Mouse (Mus musculus) layer of hippocampus, adult 9-11 months (tissue): ENCODE measurements around the gene Ldlr.
"Not testable (repeated sequence)": the region's sequence is repeated elsewhere in the genome, so short reads cannot be mapped to it uniquely, and the experiment has no call there.

ENCODE experiments used
- DNase-seq: peaks from one replicate; pipeline ENCODE4 v3.0.0; 2022

Ldlr gene

DNA sequence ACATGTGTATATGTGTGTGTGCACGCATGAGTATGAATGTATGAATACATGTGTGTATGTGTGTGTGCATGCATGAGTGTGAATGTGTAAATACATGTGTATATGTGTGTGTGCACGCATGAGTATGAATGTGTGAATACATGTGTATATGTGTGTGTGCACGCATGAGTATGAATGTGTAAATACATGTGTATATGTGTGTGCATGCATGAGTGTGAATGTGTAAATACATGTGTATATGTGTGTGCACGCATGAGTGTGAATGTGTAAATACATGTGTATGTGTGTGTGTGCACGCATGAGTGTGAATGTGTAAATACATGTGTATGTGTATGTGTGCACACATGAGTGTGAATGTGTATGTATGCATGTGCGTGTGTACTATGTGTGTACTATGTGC is 70.2 kb downstream of the Ldlr start:
- not testable (repeated sequence) for DNase-seq

DNA sequence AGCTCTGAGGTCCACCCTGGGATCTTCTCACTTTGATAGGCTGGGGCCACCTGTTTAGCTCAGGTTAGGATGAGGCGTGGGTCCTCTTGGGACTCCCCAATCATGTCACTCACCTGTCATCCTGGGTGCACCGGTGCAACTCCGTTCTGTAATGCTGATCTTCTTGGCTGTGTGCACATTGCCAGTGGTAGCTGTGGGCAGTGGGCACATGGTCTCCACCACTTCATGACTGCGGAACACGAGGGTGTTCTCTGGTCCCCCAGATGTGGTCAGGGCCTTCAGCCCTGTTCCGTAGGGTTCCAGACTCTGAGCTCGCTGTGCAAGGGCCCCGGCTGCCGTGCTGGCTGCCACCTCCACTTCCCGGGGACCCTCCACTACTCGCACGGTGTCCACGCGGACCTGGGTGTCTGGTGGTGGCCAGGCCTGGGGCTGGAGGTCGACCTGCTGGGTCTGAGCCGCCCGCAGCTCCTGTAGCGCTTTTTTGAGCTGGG is 71.1 kb downstream of the Ldlr start:
- DNase-seq, result no peak

DNA sequence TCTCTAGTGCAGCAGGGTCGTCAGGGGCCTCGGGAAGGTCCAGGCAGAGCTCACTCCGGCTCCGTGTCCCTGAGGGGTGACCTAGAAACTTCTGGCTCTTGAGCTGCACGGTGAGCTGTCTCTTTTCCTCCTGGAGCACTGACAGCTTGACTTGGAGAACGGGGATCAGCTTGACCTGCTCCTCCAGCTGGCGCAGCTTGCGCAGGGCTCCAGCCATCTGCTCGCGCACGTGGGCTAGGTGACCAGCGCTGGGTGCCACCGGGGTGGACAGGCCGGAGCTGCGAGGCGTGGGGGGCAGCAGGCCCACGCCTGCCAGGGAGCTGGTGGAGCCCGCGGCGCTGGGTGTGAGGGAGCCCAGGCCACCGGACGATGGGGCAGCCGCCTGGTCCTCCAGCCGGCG is 71.6 kb downstream of the Ldlr start:
- no peak for DNase-seq

DNA sequence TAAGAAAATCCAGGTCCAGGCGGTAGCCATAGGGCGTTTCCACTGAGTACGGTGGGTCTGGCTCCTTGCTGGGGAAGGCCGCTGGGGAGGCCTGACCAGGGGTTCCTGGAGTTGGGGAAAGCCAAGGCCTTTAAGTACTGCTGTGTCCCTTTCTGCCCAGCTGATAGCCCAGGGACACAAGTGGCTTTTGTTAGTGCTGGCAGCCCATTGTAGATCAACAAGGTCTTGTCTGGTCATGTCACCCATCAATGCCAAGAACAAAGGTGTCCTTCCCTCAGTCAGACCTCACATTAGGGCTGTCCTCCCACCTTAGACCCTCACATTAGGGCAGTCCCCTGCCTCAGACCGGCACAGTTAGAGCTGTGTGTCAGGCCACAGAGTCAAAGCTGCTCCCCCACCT is 72.3 kb downstream of the Ldlr start:
- no peak for DNase-seq

DNA sequence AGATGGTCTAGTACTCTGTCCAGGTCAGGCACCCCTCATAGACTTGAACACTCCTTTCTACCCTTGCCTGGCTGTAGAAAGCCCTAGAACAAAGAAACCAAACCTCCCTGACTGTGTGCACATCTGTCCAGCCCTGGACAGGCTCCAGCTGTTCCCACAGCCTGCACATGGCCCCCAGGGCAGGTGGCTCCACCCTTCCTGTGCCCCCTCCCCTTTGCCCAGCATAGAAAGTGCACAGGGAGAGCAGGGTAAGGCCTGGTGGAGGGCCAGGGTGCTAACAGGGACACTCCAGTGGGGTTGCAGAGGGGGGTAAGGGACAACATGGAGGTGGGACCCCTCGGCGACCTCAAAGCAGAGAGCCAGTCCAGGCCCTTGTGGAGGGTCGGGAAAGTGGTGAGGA is 73.0 kb downstream of the Ldlr start:
- DNase-seq, result no peak

DNA sequence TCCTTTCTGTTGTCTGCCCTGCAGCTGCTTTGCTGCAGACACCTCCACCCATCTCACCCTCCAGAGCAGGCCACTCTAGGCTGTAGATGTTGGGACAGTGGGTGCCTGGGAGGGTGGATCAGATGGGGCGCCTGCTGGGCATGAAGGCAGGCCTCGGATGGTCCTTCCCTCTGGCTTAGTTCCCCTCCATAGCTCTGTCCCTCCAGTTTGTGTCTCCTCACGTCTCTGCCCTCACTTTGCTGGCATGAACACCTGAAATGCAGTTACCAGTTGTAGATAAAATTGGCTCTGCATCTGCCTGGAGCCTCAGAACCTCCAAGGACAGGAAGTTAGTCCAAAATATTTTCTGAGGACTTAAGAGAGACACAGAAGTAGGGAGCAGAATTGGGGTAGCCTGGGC is 73.6 kb downstream of the Ldlr start:
- no peak for DNase-seq

DNA sequence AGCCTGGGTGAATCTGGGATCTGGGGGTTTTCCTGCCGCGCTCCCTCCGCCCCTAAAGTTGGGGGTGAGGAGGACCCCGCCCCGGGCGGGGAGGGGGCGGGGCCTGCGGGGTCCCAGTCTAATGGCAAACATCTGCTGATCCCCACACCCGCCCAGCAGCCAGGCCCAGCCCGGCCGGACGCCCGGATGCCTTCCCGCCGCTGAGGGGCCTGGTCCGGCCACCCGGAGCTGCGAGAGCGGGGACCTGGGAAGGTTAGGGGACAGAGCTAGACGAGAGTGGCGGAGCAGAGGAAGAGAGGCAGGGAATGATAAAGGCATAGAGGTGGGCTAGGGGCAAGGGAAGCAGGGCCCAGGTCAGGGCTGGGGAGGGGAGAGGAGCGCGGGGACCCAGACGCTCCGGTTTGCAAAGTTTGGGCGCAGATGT is 74.7 kb downstream of the Ldlr start:
- DNase-seq, result no peak

DNA sequence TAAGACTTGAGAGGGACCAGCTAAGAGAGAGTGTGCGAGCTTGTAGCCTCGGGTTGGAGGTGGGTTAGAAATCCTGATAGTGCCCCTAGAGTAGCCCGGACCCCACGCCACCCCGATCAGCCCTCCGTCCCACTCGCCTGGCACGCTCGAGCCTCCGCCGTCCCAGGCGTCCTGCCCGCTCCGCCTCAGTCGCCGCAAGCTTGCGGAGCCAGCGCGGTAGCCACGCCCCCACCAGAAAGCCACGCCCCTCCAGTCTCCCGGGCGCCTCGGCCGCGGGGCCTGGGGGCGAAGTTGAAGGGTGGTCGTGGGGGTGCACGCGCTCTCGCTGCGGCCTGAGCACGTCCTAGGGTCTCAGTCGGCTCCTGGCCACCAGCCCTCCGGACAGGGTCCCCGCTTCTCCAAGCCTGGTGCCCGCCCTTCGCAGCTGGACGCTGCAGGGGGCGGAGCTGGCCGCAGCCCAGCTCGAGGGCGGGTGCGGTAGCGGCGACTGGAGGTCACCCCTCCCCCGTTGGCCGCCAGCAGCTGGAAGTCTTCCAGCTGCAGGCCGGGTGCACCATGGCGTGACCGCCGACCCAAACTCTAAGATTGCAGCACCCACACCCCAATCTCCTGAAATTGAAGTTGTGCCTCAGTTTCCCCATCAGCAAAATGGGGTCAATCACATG is 75.2 kb downstream of the Ldlr start, which contains the start of gene Kank2:
Gene Kank2 (minus strand): TSS at position 400 of the 665 bp plus-strand sequence.
- DNase-seq, result peak; percentile 53

DNA sequence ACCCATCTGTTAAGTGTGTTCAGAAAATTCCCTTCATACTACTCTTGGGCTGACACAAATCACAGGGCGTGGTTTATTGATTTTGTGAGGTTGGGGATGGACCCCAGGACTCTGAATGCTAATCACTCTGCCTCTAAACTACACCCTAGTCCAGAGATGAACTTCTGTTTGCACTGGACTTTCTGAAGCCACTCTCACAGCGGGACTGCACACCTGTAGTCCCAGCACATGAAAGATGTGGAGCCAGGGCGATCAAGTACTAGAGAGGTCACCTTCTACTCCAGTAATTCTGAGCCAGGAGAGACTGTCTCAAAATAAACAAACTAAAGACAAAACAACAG is 75.7 kb downstream of the Ldlr start:
- no peak for DNase-seq
